Mouse (Mus musculus) cortical plate, adult 2 months (tissue): ENCODE data around the gene Ubtf. TPM values are rescaled to one million over a fixed set of nuclear protein-coding genes. Genes with fewer than 3 reads are reported as not detected.

Source experiments
- H3K27ac ChIP-seq: fragments of 200-500 bp; 2 replicates; pipeline ENCODE4 v1.5.1; 2012; ENCODE audit warnings: low read length, control low read depth, inconsistent platforms; ENCODE audit not compliant: insufficient read depth
- H3K4me1 ChIP-seq: fragments of 200-500 bp; 2 replicates; pipeline ENCODE4 v1.6.1; 2011; ENCODE audit warnings: low read length; ENCODE audit not compliant: control insufficient read depth, insufficient read depth
- H3K4me3 ChIP-seq: fragments of 200-500 bp; 2 replicates; pipeline ENCODE4 v1.5.1; 2011; ENCODE audit warnings: mild to moderate bottlenecking, low read length, control low read depth; ENCODE audit not compliant: insufficient read depth
- CTCF ChIP-seq: fragments of 200-500 bp; IDR thresholded peaks from 2 replicates; pipeline ENCODE4 v1.5.1; 2011; ENCODE audit warnings: mild to moderate bottlenecking, control low read depth, low read length; ENCODE audit not compliant: insufficient read depth; ENCODE audit errors: extremely low read depth
- POLR2A ChIP-seq: fragments of 200-500 bp; IDR thresholded peaks from 2 replicates; pipeline ENCODE4 v1.6.1; 2011; ENCODE audit warnings: mild to moderate bottlenecking, low read length, control low read depth; ENCODE audit not compliant: insufficient read depth; ENCODE audit errors: extremely low read depth
- polyA plus RNA-seq: library from polyadenylated mRNA; depleted of rRNA; stranded (reverse); fragments of >200 nt; gene quantifications from 2 replicates; pipeline ENCODE4 v1.2.3, GENCODE M21; 2012

Gene Ubtf
- polyA plus RNA-seq, 1 experiment = 84.1 TPM

DNA sequence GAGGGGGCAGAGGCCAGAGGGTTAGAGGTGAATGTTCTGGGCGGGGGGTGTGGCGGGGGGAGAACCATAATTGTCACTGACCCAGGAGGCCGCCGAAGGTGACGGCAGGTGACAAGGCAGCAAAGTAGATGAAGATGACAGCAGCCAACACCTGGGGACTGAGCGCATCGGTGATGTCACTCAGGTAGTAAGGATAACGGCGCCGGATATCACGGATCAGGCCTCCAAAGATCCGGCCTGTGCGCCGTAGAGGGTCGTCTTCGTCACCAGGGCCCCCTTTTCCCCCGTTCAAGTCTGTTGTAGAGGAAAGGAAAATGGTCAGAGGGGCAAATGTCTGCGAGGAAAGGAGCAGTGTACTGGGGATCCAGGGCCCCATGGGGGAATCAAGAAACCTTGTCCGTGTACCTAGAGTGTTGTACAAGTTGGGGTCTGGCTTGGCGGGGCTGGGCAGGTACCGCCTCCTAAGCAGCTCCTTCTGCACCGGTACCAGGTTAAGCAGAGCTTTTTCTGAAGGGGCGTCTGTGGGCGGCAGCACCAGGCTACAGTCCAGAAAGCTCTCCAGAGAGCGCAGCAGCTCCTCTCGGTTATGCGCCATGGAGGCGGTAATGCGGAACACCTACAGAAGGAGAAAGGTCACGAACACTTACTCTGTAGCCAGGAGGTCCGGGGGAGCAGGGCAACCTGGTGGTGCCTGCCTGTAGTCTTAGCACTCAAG lies 37.3 kb upstream of the Ubtf start:
- TF ChIP-seq POLR2A (no peak), CTCF (no peak)
- H3K27ac ChIP-seq = no peak overlapping the region
- H3K4me3 ChIP-seq = no peak overlapping the region
- no peaks in the 10 kb centered on the region for H3K4me1 ChIP-seq

DNA sequence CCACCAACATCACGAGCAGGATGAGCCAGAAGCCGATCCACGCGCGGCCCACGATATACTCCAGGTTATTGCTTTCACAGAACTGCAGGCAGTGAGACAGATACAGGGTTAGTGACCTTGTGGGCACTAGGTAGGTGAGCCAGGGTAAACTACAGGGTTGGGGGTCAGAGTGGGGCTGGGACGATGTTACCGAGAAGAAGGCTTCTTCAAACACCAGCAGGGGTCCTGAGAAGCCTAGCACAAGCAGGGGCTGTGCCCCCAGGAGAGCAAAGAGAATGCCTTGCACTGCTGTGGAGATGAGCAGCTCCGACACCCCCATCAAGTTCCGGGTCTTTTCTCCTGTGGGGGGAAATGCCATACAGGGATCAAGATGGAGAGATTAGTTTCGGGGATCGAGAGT lies 36.6 kb upstream of the Ubtf start:
- no peak for TF ChIP-seq POLR2A
- no peak for TF ChIP-seq CTCF
- no peaks in the 10 kb centered on the region for H3K4me1 ChIP-seq

DNA sequence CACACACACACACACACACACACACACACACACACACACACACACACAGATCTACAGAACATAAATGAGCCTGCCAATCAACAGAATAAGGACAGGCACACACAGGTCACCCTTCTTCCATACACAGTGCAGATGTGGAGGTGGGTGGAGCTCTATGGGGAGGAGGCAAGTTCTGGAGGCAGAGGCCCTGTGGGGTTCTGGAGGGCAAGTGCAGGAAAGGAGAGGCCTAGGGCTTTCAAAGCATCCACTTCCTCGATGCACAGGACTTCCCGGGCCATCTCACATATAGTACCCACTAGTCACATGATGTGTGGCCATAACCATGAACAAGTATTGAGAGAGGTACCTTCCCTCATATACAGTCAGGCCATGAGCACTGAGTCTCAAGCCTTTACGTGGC lies 36.0 kb upstream of the Ubtf start:
- Histone ChIP-seq H3K4me1 (no peaks in the 10 kb centered on the region), H3K4me3 (no peak overlapping the region), H3K27ac (no peak overlapping the region)
- no peak for TF ChIP-seq CTCF
- TF ChIP-seq POLR2A = no peak

More for the DNA sequence above, 36.6 kb upstream of the Ubtf start:
- Histone ChIP-seq H3K4me3 (no peak overlapping the region), H3K27ac (no peak overlapping the region)

DNA sequence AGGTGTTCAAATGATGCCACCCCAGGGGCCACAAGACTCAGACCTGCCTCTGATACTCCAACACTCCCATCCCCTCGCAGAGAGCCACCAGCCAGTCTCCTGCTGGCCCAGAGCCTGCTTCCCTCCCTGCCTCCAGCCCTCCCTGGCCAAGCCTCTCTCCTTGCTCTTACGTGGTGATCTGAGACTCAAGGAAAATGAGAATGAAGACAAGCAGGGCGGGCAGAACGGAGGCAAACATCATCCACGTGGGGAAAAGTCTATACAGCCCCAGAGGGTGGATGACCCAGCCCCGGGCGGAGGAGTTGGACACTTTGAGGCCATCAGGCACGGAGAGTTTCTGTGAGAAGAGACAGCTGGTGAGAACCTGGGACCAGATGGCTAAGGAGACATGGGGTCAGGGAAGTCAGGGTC lies 33.5 kb upstream of the Ubtf start:
- Histone ChIP-seq H3K27ac (no peak overlapping the region), H3K4me3 (no peak overlapping the region), H3K4me1 (no peaks in the 10 kb centered on the region)
- TF ChIP-seq POLR2A (no peak), CTCF (no peak)

DNA sequence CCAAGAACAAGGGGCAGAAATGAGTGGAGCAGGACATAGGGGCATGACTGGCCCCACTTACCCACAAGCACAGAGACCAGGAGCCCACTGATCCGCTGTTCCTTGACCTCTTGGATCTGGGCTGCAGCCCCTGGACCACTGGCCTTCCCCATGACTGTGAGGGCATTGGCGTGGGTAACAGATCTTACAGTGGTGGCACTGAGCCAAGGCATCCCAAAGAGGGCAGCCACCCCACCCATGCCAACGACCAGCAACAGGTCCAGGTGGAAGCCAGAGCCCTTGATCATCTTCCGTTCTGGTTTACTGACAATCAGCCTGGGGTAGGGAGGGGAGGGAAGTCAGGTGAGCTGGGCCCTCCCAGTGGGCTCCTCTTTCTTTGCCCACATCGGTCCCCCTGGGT lies 32.8 kb upstream of the Ubtf start:
- TF ChIP-seq CTCF (no peak), POLR2A (no peak)
- Histone ChIP-seq H3K27ac (no peak overlapping the region), H3K4me1 (no peaks in the 10 kb centered on the region), H3K4me3 (no peak overlapping the region)

DNA sequence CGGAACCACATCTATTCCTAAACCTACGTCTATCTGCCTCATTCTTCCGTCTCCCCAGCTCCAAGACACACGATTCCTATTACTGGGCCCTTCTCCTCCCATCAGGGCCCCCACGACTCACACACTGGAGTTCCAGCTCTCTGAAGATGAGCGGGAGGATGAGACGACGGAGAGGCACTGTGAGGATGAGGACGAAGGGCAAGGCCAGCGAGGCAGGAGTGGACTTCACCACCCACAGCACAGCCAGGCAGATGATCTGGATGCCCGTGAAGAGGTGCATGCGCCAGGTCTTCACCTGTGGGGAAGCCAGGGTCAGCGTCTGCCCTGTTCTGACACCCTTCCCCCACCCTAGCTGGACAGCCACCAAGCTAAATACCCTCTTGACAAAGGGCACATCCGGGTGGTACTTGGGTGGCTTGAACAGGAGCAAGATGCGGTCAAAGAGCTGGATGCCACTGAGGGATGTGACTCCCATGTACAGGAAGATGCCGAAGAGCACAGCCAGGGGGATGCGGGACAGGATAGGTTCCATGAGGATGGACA lies 31.5 kb upstream of the Ubtf start:
- Histone ChIP-seq H3K4me3 (no peak overlapping the region), H3K4me1 (no peaks in the 10 kb centered on the region), H3K27ac (no peak overlapping the region)
- no peak for TF ChIP-seq POLR2A
- TF ChIP-seq CTCF = no peak

DNA sequence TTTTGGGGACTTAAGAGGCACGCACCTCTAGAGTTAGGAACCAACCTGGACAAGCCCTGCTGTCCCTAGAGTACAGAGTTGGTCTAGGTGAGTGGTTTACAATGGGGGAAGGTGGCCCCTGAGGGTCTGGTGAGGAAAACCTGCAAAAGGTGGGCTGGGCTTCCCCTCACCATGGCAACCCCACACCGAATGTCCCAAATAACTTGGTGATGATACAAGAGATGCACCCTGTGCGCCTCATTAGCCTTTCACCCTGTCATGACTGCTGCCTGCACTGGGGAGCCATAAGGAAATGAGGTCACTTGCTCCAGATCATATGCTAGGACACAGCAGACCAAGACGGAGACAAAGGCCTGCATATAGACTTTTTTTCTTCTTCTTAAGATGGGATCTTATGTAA lies 30.9 kb upstream of the Ubtf start:
- no peaks in the 10 kb centered on the region for H3K4me1 ChIP-seq
- no peak overlapping the region for H3K27ac ChIP-seq
- TF ChIP-seq POLR2A = no peak
- TF ChIP-seq CTCF = no peak
- H3K4me3 ChIP-seq = no peak overlapping the region

DNA sequence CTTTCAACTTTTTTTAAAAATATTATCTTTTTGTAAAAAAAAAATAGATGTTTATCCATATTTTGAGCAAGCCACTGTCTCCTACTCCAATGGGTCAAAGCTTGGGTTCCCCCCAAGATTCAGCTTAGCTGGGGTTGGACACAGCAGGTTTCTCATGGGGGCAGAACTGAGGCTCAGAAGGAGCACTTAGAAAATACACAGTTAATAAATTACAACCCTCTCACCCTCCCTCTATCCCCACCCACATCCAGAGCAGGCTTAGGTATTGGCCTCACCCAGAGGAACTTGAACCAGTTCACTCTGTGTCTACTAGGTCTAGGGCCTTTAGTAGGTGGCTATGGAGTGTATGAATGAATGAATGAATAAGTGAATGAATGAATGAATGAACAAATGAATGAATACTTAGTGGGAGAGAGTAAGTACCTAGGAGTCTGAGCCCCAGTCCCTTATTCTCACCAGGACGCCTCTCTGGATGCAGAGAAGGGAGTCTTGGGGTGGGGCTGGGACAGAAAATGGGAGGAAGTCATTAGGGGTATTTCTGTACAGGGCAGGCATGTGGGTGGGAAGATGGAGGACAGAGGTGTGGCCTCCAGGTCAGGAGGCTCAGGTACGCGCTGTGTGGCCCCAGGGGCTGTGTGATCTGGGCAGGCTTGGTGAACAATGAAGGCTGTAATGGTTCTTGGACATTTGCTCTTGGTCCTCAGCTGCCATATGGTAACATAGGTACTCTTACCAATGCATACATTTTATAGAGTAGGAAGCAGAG lies 29.8 kb upstream of the Ubtf start:
- no peak overlapping the region for H3K4me3 ChIP-seq
- no peak overlapping the region for H3K27ac ChIP-seq
- TF ChIP-seq CTCF (no peak), POLR2A (no peak)
- H3K4me1 ChIP-seq = no peaks in the 10 kb centered on the region

DNA sequence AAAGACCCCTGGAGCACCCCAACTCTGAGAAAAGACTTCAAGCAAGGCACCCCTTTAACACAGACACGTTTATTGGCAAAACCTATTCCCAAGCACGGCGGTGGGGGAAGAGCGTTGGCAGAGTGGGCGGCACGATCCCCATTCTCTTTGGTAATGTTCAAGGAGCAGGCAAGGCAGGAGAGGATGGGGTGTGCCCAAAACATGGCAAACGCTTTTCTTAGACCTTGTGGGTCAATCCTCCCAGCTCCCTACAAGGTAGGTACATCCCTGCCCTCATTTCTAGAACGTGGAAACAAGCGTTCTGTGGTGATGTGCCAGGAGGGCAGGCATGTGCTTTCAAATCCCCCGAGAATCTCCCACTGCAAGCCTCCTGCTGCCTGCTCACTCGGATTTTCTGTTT lies 29.2 kb upstream of the Ubtf start:
- no peak for TF ChIP-seq CTCF
- no peak for TF ChIP-seq POLR2A
- Histone ChIP-seq H3K4me1 (no peaks in the 10 kb centered on the region), H3K4me3 (no peak overlapping the region), H3K27ac (no peak overlapping the region)

DNA sequence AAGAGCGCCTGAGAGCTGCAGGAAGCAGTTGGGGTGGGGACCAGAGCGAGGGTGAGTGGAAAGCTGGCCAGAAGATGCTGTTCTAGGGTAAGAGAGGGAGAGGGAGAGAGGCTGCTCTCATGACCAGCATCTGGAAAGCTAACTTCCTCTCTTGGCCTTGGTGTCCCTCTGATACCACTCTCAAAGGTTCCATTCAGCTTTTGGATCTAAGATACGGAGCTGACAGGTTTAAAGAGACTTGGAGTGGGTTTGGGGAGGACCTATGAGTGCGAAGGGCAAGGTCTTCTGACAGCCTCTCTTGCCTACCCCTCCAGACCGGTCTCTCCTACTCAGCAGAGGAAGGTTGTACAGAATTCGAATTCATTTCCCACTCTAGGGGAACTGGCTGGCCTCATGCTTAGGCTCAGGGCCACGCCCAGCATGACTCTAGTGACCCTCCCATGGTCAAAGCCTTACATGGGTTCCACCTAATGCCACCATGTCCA lies 28.6 kb upstream of the Ubtf start:
- H3K27ac ChIP-seq = no peak overlapping the region
- no peak overlapping the region for H3K4me3 ChIP-seq
- no peaks in the 10 kb centered on the region for H3K4me1 ChIP-seq
- TF ChIP-seq CTCF (no peak), POLR2A (no peak)
